Mouse (Mus musculus): ENCODE results near the gene Prr12.
"Not testable (repeated sequence)": the region's sequence is repeated elsewhere in the genome, so short reads cannot be mapped to it uniquely, and the experiment has no call there.

Gene Prr12

DNA sequence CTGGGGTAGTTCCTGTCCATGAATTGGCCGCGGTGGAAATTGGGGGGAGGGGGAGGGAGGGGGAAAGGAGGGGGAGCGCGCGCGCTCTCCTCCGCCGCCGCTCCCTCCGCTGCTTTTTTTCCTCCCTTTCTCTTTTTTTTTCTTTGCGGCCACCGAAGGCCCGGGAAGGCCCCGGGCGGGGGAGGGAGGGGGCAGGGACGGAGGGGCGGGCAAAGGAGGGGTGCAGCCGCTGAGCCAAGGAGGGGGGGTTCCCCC, at the start of gene Prr12:
Gene Prr12 (minus strand): TSS at position 20 of the 255 bp plus-strand sequence.
- DNase-seq (ENCODE audit: low read depth in 1 of 2, low spot score in 2 of 2): no peak

DNA sequence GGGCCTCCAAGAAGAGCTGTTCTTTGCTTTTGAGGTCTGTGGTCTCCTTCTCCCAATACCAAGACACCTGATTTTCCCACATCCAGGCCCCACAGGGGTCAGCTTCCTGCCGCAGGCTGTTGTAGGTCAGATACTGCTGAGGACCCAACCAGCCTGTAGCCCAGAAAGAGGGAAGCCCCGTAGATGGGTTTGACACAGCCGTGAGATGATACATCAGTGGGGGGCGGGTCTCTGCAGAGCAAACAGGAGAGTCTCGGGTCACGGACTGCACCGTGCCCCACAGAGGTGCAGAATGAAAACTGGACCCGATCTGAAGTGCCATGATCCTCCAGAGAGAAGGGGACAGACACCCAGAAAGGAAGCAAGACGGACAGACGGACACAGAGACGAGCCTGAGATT, 49.8 kb upstream of the Prr12 start:
- DNase-seq (ENCODE audit: low read depth in 1 of 2, low spot score in 2 of 2): no peak

DNA sequence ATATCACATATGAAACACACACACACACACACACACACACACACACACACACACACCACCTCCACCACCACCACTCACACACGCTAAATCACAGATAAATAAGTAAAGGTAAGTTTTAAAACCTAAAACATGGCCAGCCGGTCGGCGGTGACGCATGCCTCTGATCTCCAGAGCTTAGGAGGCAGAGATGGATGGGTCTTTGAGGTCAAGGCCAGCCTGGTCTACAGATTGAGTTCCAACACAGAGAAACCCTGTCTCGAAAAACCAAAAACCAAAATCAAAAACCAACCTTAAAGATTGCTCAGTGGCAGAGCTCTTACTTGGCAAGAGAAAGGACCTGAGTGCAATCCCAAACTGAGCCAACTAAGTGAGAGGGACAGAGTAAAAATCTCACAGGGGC, 47.4 kb upstream of the Prr12 start:
- DNase-seq (ENCODE audit: low read depth in 1 of 2, low spot score in 2 of 2): no peak

DNA sequence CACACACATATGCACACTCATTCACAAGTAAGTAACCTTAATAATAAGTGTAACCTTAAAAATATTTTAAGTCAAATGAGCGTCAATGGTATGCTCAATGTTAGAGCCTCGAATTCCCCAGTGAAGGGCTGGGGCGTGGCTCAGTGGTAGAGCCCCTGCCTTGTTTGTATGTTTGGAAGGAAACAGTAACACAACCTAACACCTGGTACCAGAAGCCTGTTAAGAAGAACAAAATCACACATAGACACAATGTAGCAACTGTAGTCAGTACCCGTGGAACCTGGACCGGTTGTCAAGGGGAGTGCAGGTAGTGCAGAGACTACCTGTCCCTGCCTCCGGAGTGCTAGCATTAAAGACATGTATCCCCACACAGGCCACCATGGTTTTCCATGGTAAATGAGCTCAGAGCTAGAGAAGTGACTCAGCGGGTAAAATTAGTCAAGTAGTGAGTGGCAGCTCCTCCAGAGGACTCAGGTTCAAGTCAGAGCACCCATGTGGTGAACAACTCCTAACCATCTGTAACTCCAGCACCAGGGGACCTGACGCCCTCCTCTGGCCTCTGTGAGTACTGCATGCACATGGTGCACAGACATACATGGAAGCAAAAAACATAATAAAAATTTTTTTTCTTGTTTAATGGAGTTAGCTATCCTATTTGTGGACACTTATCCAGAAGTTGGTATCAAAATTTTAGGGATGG, 46.0 kb upstream of the Prr12 start:
- DNase-seq (ENCODE audit: low read depth in 1 of 2, low spot score in 2 of 2): no peak

DNA sequence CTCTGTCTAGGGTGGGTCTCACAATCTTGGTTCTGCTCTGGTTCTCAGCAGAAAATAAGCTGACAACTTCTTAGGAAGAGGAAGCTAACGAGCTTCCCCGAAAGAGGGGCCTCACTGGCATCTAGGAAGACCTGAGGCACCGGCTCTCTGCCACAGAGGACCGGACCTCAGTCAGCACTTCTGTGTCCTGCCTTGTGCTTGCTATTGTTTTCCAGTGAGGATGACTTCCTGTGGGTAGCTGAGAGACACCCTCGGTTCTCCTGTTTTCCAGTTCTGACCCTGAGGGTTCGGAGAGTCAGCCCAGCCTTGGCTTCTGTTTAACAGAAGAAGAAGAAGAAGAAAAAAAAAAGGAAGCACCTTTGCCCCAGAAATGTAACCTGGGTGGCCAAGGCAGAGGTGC, 44.8 kb upstream of the Prr12 start:
- DNase-seq (ENCODE audit: low read depth in 1 of 2, low spot score in 2 of 2): no peak

DNA sequence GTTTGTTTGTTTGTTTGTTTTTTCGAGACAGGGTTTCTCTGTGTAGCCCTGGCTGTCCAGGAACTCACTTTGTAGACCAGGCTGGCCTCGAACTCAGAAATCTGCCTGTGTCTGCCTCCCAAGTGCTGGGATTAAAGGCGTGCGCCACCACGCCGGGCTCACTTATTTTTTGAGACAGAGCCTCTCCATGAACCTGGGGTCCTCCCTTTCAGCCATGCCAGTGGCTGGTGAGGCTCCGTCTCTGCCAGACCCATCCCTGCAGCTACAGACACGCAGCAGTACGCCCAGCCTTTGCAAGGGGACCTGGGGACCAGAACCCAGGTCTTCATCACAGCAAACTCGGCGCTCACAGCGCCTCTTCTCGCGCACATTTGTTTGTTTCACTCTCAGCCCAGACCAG, 43.3 kb upstream of the Prr12 start:
- DNase-seq (ENCODE audit: low read depth in 1 of 2, low spot score in 2 of 2): not testable (repeated sequence)

DNA sequence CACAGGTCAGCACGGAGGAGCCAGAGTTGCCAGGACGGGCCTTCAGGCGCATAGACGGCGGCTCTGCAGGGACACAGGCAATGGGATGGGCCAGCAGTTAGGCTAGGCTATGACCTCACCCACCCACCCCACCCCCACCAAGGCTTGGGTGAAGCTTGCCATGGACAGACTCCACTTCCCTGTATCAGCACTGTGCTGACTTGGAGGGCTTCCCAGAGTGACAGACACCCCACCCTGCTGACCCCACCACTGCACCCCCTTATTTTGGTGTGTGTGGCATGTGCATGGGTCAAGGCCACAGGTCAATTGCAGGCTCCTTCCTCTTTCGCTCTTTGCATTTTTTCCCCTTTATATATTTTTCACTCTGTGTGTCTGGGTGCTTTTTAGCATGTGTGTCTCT, 42.7 kb upstream of the Prr12 start:
- DNase-seq (ENCODE audit: low read depth in 1 of 2, low spot score in 2 of 2): no peak

DNA sequence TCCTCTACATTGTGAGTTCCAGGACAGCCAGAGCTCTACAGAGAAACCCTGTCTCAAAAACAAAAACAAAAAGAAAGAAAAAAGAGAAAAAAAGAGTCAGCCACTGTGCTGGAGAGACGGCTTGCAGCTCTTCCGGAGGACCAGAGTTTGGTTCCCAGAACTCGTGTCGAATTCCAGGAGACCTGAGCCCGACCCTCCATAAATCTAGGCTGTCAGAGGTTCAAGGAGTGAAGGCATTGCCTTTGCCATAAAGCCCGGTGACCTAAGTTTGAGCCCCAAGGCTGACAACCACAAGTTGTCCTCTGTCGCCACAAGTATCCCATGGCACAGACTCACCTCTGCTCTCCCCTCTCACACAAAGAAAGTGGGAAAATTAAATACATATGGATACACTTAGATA, 41.4 kb upstream of the Prr12 start:
- DNase-seq (ENCODE audit: low read depth in 1 of 2, low spot score in 2 of 2): no peak

DNA sequence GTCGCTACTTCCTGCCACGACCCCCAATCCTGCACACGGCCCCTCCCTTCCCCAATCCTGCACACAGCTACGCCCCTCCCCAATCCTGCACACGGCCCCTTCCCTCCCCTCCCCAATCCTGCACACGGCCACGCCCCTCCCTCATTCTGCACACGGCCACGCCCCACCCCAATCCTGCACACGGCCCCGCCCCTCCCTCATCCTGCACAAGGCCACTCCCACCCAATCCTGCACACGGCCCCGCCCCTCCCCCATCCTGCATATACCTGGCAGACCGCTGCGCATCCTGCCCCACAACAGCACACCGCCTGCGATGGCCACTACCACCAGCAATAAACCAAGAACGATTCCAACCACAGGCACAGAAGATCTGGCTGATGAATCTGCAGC, 40.8 kb upstream of the Prr12 start:
- DNase-seq (ENCODE audit: low read depth in 1 of 2, low spot score in 2 of 2): no peak

DNA sequence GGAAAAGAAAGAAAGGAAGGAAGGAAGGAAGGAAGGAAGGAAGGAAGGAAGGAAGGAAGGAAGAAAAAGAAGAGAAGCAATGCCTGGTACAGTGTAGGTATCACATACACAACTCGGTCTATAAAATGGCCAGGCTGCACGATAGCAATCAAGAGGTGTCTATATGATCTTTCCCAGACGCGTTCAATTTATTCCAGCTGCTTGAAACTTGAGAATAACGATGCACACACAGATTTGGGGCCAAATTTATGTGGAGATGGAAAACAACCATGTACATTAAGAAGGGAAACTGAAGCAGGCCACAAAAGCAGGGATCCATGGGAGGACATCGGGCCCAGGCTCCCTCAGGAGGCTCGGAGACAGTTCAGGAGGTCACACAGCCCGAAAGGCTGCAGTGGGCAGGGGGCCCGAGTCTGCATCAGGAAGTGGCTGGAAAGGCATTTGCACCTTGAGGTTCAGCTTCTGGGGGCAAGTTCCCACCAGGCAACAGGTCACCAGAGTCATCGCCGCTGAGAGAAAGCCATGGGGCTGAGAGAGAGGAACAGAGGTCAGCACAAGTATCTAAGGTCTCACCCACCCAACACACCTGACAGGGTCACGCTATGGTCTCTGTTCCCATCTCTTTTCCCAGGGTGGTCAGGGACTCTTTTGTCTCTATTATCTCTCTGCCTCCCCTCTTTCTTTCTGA, 40.3 kb upstream of the Prr12 start:
- DNase-seq (ENCODE audit: low read depth in 1 of 2, low spot score in 2 of 2): no peak

DNA sequence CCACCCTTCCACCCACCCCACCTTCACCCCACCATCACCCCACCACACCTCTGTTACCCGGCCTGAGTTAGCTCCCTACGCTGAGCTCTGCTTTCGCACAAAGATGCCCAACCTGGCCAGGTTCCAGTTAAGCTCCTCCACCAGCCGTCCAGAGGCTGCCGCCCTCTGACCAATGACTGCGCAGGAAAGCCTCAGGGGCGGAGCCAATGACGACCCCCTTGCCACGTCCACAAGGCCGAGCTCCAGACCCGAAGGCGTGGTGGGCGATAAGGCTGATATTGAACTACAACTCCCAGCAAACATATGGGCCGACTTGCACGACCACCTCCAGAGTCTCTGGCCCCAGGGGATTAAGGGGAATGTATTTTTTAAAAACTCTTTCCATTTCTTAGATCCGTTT, 39.4 kb upstream of the Prr12 start, which contains the start of gene Rcn3:
Gene Rcn3 (minus strand): TSS at position 174 of the 400 bp plus-strand sequence.
- DNase-seq (ENCODE audit: low read depth in 1 of 2, low spot score in 2 of 2): no peak

DNA sequence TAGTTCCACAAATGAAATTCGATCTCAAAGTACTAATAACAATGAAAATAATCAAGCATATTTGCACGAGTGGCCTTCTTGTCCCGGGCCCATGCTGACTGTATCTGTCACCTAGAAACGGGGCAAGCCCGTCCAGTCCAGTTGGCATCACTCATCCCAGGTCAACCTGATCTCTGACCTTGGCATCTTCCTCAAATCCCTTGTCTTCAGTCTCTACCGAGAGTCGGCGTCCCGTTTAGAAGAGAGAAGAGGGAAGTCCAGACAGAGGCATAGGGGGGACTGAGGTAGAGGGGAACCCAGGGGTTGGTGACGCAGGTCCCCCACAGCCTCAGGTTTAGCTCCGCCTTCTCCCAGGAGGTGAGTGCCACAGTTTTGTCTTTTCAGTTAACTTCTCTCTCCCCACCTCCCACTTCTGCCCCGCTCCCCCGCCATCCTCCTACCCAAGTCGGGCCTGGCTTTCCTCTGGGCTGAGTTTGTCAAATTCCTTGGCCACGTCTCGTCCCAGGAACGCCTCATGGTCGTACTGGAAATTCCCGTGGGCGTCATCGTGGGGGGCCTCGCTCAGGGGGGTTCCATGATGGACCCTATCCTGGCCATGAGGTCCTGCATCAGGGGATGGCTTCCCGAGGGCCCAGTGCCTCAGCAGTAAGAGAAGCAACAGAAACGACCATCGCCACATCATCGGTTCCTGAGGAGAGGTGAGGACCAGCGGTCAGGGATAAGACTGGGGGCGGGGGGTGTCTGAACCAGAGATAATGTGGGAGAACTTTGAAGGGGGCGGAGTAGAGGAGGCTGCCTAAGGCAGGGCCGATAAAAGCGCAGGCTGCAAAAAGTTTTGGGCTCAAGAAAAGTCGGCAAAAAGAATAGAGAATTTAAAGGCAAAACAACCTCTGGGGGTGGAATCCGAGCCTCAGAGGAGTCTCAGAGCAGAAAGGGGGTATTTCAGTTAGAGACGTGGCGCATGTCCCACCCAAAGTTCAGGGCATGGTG, 38.6 kb upstream of the Prr12 start:
- DNase-seq (ENCODE audit: low read depth in 1 of 2, low spot score in 2 of 2): no peak

DNA sequence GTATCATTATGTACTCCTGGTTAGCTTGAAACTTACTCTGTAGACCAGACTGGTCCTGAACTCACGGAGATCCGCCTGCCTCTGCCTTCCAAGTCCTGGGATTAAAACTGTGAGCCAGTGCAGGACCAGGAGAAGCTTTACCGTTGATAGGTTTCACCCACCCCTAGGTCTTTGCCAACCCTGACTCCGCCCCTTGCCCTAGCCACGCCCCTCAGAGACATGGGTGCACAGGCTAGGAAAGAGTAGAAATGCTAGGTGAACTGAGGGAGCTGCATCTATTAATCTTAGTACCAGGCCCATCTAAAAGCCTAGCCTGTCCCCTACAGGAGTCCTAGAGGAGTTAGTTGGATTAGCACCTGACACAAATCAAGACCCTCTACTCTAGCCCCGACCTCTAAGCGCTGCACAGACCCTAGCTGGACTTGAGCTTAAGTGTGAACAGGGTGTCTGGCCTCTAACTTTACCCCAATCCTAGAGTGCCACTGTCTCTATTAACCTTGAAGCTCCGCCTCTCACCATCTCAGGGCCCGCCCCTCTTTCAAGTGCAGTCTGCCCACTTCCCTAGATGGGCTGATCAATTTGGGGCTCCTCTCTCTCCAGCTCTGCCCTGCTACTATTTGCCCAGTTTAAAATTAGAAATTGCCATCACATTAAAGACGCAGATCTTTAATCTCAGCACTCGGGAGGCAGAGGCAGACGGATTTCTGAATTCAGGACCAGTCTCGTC, 37.7 kb upstream of the Prr12 start:
- DNase-seq (ENCODE audit: low read depth in 1 of 2, low spot score in 2 of 2): no peak

DNA sequence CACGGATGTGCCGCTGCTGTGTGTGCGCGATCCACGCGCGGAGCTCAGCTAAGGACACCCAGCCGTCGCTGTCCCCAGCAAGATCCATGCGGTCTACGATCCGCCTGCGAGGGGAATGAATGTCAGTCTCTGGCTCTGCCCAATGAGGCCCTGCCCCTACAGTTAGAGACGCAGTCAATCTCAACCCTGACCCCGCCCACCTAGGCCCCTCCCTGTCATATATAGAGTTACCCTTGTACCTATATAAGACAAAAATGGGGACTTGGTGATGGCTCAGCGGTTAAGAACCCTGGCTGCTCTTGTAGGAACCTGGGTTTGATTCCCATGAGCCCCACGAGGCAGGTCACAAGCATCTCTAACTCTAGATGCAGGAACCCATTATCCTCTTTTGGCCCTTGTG, 35.9 kb upstream of the Prr12 start:
- DNase-seq (ENCODE audit: low read depth in 1 of 2, low spot score in 2 of 2): no peak

DNA sequence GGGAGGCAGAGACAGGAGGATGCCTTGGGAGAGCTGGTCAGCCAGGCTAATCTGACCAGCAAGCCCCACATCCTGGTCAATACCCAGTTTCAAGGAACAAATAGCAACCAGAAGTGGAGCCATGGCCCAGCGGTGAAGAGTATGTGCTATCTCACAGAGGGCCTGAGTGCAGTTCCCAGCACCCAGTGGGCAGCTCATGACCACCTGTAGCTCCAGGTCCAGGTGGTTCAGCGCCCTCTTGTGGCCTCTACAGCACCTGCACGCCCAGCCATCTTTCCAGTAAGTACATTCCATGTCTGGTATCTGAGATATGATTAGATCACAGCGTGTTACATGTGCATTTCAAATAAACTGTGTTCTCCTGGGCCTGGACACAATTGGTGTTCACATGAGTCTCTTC, 33.4 kb upstream of the Prr12 start:
- DNase-seq (ENCODE audit: low read depth in 1 of 2, low spot score in 2 of 2): no peak

DNA sequence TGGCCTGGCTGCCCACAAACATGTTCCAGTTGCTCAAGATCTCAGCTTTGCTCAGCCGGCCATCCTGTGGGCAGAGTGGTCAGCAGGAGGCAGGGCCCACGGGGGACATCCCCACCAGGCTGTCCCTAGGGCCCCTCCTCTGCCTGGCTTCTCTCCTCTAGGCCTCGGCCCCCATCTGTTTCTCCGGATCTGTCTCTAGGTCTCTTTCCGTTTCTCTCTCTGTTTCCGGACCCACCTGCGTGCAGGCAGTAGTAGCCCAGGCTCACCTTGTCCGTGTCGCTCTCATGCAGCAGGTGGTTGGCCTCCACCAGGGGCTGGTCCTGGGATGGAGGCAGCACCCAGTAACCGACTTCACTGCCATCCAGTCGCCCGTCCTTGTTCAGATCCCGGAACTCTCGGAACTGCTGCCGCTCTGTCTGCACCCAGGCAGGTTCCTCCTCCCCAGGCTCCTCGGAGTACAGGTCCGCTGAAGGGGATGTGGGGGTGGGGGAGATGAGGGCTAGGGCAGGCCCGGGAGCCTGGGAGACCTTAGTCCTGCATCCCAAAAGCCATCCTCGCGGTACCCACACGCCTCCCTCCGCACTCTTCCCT, 30.7 kb upstream of the Prr12 start:
- DNase-seq (ENCODE audit: low read depth in 1 of 2, low spot score in 2 of 2): no peak

DNA sequence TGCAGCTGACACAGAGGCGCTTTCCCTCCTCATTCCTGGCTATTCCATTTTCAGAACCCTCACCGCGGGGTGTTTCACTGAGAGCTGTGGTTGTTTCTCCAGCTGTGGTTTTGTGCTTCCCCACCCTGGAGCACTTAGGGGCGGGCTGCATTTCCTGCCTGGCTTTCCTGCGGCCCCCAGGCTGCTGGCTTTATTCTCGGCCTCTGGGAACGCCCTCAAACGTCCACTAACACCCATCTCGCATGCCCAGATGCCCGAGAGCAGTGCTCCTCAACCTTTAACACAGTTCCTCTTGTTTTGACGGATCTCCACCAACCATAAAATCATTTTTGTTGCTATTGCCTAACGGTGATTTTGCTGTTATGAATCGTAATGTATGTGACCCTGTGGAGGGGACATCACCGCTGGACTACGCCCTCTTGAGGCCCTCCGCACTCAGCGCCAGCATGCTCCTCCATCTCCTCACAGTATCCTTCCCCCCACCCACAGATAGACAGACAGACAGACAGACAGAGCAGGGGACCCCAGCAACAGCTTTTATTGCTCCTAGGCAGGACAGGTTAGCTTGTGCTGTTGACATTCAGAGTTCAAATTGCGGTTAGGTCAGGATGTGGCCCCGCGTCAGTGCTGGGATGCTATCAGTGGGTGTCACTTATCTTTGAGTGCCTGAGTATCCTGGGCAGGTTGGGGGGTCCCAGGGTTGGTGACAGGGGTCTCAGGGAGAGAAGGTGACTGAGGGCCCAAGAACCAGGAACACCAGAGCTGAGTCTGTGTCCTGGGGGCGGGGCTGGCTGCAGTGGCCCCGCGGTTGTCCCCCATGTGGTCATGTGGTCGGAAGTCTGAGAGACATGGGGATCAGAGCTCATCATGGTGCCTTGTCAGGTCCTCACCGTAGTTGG, 30.0 kb upstream of the Prr12 start:
- peak; percentile 30 to 71 for DNase-seq (ENCODE audit: low read depth in 1 of 2, low spot score in 2 of 2)

DNA sequence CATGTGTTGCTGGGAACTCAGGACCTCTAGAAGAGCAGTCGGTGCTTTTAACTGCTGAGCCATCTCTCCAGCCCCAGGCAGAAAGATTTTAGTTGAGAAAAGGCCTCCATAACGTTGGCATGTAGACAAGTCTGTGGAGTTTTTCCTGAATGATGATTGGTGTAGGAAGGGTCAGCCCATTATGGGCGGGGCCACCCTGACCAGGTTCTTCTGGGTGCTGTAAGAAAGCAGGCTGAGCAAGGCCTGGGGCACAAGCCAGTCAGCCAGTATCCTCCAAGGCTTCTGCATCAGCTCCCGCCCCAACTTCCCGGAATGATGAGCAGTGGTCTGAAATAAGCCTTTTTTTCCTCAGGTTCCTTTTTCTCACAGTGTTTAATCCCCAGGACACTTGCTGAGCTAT, 28.3 kb upstream of the Prr12 start:
- DNase-seq (ENCODE audit: low read depth in 1 of 2, low spot score in 2 of 2): no peak

DNA sequence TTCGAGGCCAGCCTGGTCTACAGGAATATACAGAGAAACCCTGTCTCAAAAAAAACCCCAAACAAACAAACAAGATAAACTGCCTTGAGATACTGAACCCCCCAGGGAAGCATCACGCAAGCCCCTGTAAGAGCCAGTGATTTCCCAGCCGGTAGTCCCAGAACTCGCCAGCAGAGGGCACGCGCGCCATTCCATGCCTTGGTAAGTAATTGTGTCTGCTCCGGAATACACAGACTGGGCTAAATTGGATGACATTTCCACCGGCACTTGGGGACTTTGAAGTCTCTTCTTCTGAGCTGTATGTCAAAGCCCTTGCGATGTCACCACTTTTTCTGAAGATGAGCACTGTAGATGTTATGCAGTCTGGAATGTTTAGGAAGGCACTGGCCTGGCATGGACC, 27.2 kb upstream of the Prr12 start:
- peak; percentile 59 to 86 for DNase-seq (ENCODE audit: low read depth in 1 of 2, low spot score in 2 of 2)

DNA sequence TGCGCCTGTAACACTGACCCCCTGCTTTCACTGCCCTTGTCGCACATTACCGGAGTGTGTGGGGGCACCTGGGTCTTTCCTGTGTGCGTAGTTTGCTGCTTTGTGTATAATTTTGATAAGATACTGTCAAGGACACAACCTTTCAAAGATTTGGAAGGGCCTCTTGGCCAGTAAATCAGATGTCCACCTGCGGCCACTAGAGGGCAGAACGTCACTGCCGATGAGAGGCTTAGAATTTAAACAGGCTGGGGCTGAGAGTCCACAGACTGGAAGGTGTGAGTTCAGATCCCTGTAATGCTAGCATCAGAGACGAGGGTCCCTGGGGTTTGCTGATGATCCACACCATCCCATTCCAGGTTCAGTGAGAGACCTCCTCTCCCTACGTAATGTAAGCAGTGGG, 25.8 kb upstream of the Prr12 start:
- DNase-seq (ENCODE audit: low read depth in 1 of 2, low spot score in 2 of 2): peak; percentile 33 to 56

All from monocyte, adult 2 months (primary cell).